Mouse (Mus musculus) cerebral cortex, adult 2 months (tissue): ENCODE measurements around the gene Prkd1.

ENCODE experiments used
- WGBS: fragments of 180-500 bp; shearing (Covaris S2); methylation state at CpG from one replicate; pipeline ENCODE4 v1.1.7; 2018; 5-methylcytosine and 5-hydroxymethylcytosine counted together

The Prkd1 gene

DNA sequence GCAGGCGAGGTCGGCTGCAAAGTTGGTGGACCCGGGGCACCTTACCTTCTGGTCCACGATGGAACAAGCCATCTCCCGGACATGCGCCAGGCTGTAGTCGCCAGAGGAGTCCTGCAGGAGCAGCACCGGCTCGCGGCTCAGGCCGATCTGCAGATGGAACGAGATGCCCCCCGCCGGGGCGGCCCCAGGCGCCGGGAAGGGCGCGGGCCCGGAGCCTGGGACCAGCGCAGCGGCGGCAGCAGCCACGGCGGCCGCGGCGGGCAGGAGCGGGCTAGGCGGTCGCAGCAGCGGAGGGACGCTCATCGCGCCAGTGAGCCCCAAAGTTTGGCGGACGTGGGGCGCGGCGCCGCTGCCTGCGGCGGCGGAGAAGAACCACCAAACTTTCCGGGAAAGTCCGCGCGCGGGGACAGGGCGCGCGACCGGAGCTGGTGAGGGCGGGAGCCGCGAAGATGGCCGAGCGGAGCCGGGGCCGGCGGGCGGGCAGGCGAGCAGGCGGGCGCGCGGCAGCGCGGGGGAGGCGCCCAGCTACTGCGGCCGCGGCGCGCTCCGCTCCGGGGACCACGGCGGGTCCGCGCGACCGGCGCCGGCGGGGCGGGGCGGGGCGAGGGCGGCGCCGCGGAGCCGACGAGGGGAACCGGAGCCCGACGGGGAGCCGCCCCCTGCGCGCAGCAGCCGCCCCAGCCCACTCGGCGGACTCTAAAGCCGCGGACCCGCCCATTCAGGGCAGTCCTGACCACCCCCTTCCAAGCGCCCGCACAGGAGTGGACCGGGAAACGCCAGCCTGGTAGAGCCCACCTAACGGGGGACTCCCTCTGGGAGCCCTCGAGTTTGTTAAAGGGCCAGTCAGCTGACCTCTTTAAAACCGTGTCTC lies at the start of gene Prkd1:
Prkd1 (minus strand) TSS at position 428 of the 871 bp plus-strand sequence.
- 1% methylated on average over 91 of the region's 114 CpGs for WGBS

DNA sequence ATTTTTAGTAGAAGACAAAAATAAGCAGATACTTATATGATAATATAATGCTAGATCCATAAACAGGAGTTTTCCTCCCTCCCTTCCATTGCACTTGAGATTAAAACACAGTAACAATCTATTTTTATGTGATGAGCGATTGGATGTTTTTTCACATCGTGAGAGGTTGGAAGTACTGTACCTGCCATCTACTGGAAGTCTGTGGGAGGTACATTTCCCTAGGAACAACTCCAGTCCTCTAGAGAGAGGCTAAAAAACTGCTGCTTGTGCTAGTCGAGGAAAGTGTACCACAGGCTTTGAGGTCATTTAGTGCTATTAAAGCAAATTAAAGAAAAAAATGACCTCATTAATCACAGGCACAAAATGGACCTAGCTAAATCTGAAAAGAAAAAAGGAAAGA lies 48.6 kb upstream of the Prkd1 start:
- WGBS: 3% methylated on average over 3 of the region's 3 CpGs

DNA sequence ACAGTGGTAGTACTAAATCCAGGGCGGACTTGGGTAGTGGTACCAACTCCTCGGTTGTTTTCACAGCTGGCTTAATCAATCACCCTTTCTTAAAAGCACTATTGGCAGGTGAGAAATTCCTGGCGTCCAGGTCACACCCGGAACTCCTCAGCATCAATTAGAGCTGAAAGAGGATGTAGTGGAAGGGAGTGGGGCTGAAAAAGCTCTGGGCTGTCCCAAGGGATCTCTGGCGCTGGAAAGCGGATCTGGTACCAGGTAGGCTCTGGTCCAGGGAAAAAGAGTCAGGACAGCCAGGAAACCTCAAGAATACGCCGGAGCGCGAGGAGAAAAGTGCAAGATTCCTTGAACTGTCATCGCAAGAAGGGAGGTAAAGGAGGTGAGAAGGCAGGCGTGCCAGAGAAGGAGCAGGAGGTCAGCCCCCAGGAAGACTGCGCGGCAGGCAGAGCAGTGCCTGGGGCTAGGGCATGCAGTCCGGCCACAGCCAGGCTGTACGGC lies 675 bp downstream of the Prkd1 start:
- 5% methylated on average over 16 of the region's 16 CpGs for WGBS

DNA sequence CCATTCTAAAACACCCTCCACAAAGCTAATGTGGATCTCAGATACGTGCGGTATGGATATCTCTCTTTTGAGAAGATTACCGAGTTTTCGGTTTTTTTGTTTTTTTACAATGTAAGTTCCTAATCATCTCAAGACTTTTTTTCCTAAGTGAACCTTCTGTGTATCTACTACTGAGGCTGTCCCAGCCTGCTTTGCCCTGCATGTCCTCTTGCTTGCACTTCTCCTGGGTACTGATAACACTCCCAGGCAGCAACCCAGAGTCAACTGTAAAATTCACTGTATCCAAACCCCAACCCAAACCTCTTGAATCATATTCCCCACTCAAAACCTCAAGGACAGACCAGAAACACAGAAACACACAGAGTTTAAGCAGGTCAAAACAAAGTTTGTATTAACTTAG lies 2.0 kb downstream of the Prkd1 start:
- WGBS: 81% methylated on average over 4 of the region's 4 CpGs

DNA sequence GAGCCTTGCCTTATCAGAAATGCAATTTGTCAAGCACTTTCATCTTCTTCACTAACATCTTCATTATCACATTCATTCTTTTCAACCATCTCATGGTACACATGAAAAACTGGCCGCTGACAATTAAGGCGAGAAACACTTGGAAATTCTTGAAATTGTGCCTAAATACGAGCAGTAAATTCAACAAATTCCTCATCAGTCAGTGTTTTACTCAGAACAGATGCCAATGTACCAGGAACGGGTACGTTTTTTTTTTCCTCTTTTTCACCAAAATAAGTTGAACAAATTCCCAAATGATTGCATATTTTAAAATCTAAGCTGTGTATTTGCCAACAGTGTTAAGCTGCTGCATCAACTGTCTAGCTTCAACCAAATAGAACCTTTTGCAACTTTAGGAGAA lies 6.2 kb downstream of the Prkd1 start:
- 45% methylated on average over 5 of the region's 5 CpGs for WGBS

DNA sequence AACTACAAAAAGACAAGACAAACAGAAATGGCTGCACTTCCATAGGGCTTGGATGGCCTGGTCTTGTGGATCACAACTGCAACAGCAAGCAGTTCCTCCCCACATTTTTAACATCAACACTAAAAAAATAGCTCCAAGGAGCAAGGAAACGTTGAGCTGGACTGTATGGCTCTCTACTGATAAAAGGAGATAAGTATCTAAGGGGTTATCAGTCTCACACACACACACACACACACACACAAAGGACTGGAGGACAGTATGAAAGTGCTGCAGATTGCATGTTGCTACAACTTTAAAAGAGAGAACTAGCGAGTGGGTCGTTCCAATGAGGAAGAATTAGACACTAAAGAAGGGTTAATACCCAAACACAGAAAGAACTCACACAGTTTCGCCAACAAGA lies 8.7 kb downstream of the Prkd1 start:
- WGBS: 85% methylated on average over 4 of the region's 4 CpGs

DNA sequence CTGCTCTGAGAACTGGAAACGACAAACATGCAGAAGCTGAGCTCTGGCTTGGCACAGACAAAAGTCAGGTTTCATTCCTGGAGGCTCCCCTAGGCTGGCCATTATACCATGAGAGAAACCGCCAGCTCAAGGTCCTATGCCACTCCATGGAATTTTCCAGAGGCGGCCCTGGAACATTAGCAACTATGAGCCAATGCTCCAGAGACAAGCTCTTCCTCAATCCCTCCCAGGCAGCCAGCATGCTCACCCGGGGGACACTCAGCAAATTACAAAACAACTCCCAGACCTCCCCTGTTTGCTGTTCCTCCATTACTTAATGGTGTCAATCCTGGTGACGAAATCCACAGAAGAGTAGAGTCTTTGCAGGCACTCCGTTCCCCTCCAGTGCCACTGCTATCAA lies 14.5 kb downstream of the Prkd1 start:
- 83% methylated on average over 6 of the region's 6 CpGs for WGBS

DNA sequence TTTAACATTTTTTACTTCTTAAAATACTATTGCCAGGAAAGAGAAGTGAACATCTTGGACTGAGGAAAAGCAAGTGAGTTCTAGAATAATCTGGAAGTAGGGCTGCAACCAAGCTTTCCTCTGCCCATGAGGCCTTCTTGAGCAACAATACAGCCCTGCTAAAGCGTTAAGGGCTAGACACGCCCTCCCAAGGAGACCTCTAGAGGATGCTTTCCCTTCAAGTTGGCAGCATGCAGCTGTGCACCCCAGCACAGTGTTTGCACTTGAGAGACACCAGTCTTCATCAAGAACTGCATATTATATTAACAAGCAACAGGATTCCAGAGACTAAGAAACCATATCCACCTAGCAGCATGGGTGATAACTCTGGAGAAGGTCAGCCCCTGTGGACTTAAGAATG lies 22.8 kb downstream of the Prkd1 start:
- WGBS: 67% methylated on average over 2 of the region's 2 CpGs

DNA sequence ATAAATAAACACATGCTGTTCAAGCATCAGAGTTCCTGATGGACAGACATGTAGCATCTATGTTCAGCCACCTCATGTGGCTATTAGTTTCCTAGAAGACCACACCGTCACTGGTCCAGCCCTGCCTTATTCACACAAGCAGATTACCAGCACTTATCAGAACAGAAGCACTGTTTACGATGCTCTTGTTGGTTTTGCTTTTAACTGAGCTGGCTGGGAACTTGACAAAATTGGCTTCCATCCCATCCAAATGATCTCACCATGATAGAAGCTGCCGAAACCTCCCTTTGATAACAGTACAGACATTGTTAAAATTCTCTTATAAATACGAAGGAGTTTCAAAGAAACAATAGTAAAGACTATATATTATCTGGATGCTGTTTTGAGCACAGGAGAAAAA lies 24.7 kb downstream of the Prkd1 start:
- 32% methylated on average over 4 of the region's 4 CpGs for WGBS

DNA sequence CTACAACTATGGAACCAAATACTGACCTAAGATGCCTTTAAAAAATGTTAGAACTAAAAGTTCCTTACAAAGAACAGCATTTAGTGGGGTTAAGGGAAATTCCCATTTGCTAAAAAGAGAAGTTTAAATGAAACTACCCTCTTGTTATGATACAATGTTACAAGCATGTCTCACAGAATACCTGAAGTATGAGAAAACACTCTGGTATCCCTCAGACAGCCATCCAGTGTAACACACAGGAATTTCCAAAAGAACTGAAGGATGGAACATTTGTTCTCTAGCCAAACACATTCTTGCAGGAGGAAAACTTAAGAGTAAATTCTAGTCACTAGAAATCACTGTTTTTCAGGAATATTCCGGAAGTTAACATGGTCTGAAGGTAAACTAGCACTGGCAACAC lies 33.0 kb downstream of the Prkd1 start:
- WGBS: 97% methylated on average over 1 of the region's 1 CpGs

DNA sequence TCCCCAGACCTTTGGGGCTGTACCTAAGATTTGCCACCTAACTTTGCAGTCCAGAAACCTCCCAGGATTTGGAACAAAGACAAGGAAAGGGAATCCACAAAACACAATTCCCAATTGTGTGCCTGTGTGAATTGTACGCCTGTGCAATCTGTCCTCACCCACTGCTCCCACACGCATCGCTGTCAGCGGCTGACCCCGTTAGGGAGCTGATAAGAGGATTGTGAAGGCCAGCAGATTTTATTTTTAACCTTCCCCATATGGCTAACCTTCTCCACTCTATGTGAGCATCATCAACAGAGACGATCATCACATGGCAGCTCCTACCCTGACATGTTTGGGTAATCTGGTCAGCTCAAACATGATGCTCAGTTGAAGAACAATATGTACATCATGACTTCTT lies 34.6 kb downstream of the Prkd1 start:
- 34% methylated on average over 6 of the region's 6 CpGs for WGBS

DNA sequence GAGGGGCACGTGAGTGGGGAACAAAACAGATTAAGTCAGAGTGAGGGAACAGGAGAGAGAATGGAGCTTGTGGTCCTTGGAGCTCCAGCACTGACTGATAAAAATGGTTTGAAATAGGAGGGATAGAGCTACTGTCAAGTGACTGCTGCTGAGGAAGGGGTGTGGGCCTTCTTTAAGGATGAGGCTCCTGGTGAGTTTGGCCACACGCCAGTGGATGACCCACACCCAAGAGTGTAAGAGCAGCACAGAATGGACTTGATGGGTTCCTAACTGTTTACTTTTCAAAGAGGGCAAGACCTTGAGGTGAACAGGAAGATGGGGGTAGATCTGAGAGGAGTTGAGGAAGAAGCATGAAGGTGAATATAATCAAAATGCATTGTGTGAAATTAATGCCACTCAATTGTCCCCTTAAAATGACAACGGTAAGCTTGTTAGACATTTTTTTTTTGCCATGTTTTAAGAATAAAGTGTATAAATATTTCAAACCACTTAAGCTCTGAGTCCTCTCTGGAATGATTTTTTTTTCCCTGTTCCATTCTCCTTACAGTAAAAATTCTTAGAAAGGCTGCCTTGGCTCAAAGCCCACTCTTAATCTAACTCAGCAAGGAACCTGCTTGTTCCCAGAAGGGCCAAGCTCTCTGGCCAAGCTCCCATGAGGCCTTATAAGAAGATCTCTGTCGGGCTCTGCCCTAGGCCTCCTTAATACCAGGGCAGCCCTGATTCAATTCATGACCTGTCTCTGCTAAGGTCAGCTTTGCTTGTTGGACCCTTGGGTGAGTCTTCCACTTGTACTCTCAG lies 42.0 kb downstream of the Prkd1 start:
- WGBS: 68% methylated on average over 4 of the region's 4 CpGs

DNA sequence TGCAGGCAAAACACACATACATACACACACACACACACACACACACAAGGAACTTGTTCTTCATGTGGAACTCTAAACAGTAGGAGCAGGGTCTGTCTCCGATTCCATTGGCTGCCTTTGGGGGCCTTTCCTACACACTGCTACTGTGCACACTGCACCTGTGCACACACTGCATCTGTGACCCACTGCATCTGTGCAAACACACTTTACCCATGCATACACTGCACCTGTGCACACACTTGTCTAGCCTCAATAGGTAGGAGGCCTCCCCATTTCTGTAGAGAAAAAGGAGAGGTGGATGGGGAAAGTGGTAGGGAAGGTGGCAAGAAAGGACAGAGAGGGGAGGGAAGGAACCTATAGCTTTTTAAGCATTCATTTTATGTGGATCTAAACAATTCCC lies 49.5 kb downstream of the Prkd1 start:
- 83% methylated on average over 1 of the region's 1 CpGs for WGBS

DNA sequence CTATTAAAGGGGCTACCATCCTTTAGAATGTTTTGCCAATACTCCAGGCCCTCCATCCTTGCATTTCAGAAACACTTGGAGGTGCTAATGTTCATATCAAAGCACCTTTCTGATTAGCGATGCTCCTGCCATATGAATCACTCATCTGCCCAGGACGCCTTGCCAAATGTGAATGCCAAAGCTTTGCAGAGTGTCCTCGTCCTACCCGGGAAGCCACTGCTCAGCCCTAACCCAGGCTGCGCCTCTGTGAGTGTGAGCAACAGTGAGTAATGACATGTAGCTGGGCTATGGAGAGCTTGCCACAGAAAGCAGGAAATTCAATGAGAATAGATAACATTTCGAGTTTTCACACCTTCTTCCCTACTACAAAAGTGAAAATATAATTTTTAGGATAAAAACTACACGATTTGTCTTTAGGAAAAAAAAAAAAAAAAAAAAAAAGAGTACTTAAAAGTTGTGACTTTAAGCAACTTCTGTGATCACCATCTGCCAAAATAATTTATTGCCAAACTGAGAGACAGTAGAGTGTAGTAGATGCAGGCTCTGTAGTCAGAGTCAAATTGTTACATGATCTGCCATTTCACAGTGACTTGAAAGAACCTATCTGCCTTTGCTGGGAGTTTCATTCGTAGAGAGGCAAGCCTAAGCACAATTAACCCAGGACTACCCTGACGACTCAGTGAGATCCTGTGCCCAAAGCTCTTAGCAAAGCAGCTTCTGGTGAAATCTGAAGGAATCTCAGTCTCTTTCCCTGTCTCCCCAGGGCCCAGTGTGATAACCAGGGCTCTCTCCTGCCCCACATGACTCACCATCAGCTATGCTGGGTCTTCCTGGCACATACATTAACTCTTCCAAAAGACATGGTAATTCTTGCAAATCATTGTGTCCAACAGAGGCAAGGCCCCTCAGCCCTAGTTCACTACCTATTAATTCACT lies 50.6 kb downstream of the Prkd1 start:
- WGBS: 42% methylated on average over 9 of the region's 9 CpGs

DNA sequence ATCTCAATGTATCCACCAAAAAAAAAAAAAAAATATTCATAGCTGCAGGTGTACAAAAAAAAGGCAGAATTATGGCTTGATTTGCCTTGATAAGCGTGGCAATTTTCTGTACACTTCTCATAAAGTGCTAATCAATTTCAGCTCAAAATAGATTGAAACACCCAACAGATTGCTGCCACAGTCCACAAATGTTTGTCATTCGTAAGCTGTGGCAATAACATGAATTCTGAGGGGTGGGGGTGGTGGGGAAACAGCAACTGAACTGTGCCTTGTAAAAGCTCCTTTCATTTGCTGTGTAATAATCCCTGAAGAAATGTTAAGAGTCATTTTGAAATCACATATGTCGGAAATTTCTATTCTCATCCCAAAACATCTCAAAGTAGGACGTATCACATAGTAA lies 51.4 kb downstream of the Prkd1 start:
- WGBS: 66% methylated on average over 4 of the region's 4 CpGs

DNA sequence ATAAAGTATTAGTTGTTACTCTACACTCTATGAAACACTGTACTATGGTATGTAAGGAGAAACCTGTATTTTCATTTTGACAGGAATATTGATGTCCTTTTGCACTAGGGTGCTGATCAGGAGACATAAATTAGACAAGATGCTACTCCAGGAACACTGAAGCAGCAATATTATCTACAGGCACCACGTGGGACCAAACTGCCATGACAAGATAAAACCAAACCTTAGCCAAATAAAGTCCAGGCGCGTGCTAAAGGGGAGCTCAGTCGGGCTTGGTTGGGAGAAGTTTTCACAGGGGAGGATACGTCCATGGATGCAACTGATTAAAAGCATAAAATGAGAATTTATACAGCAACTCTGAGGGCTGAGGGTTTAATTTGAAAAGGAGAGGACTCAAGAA lies 53.1 kb downstream of the Prkd1 start:
- WGBS: 91% methylated on average over 5 of the region's 5 CpGs

DNA sequence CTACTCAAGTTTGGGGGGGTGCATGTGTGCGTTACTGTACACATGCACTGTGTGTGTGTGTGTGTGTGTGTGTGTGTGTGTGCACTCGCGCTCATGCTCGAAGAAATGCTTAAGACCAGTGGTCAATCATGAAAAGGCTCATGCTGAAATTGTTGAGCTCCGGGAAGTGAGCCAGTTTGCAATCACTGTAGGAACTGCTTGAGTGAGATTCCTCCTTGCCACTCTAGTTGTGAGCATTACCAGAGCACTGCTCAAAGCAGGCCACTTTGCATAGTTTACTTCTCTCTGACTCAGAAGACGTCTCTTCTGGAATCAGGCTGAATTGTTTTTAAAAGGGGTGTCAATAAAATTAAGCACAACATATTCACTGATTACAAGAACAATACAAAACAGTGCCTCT lies 54.4 kb downstream of the Prkd1 start:
- WGBS: 55% methylated on average over 6 of the region's 6 CpGs

DNA sequence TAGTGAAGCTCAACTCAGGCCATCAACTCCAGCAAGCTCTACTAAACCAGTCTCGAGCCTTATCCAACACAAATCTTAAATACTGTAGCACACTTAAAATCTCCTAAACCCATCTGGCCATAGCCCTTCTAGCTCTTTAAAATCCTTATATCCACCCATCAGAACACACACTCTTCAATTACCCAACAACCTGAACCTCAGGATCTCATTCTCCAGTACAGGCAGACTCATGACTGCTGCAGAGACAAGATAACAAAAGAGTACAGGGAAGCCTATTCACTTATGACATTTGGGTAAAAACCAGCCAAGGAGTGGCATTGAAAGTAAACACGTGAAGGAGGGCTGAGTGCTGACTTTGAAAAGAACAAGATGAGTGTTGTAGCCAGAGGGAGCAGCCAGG lies 55.4 kb downstream of the Prkd1 start:
- 73% methylated on average over 2 of the region's 2 CpGs for WGBS

DNA sequence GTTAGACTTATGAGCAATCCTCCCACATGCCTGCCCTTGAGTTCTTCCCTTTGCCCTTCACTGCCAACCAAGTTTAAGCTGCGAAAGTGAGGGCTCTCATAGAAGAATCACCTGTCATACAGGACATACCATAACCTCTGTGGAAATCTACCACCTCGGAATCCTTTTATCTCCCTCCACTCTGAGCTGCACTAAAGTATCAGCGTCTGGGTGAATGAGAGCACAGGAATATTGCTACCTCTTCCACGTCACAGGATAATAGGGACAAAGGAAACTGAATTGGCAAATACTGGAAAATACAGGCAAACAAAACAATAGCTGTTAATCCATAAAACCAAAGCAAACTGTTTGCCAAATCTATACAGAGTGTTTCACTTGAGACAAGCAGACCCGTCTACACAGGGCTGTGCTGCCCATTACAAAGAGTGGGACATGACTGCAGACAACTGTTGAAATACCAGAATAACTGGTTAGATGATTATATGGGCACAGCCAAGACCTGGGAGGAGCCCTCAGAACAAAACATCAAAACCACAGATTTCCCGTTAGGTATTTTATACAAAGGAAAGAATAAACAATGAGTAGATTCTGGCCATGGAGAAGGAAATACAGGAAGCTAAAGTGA lies 60.6 kb downstream of the Prkd1 start:
- 85% methylated on average over 6 of the region's 6 CpGs for WGBS

DNA sequence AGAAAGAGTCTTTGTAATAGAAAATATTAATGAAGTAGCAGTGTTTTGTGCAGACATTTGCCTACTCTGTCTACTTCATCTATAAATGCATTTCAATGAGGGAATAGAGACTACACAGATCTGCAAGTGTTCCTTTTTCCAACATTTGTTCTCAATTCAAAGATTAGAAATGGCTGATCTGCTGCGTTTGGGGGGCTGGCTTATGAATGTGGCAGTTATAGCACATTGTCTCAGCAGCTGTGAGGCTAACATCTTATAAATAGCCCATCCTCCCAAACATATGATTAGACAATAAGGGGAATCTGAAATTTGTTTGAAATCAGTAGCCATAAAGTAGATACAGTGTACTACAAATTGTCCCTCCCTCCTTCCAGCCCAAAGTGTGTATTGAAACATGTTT lies 83.7 kb downstream of the Prkd1 start:
- WGBS: 31% methylated on average over 1 of the region's 1 CpGs

DNA sequence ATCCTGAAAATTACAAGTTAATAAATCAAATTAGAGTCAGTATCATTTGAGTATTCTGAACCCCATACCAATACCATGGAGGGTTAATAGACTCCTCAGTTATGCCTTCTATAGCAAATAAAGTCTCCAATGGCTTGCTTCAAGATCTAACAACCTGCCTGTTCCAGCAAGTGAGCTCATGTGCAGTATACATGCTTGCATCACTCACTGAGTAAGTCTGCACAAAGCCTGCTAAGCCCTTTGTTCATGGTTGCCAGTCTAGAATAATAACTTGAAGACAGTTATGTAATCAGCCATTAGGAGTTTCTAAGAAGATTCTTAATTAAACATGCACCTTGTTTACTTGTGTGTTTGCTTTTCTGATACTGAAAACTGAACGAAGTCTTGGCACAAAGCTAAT lies 88.4 kb downstream of the Prkd1 start:
- WGBS: 42% methylated on average over 1 of the region's 1 CpGs
